Mouse (Mus musculus) naive thymus-derived CD4-positive, alpha-beta T cell, adult 5 months (primary cell): ENCODE results near the gene Rpe. TPM values are rescaled to one million over a fixed set of nuclear protein-coding genes. Genes with fewer than 3 reads are reported as not detected.

Experiments
- polyA plus RNA-seq: library from polyadenylated mRNA; unstranded; fragments of 100-300 nt; shearing (Covaris generic); gene quantifications from one replicate; pipeline ENCODE4 v1.2.1, GENCODE M21; 2017

Gene Rpe
- polyA plus RNA-seq, result 45.2 TPM

GRCm38 (mm10) chr1:66700693-66701575, at the start of gene Rpe:
TSS of gene Rpe (plus strand) at chr1:66700831.

Other genes starting within 250 kb of the Rpe start
- gene Unc80, start 232.5 kb upstream of the Rpe start, polyA plus RNA-seq, result 0.24 TPM
- 26.2 TPM for gene Kansl1l, start 116.7 kb downstream of the Rpe start, polyA plus RNA-seq
- gene Acadl, start 162.4 kb downstream of the Rpe start, polyA plus RNA-seq, result 54.4 TPM
- not detected for gene Myl1, start 244.6 kb downstream of the Rpe start, polyA plus RNA-seq